Mouse (Mus musculus): ENCODE measurements around the gene Gpam.

Gpam gene

DNA sequence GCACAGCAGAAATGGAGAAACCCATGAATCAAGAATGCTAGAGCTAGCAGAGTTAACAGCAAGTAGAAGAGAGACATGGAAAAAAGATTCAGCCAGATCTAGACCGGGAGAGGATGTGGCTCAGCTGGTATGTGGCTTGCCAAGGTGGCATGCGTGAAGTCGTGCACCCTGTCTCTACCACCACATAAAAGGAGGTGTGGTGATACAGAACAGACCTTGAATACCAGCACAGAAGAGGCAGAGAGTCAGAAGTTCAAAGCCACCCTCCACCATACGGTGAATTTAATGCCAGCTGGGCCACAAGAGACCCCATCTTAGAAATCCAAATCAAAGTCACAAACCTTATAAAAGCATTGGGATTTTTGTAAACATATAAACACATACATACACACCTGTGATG lies 25.4 kb downstream of the Gpam start:
- DNase-seq (ENCODE audit: low spot score in 2 of 2): no peak

GRCm38 (mm10) chr19:55100227-55101140 lies 26.6 kb downstream of the Gpam start:
- no peak for DNase-seq (ENCODE audit: low spot score in 2 of 2)

GRCm38 (mm10) chr19:55099184-55100160 lies 27.6 kb downstream of the Gpam start:
- DNase-seq (ENCODE audit: low spot score in 2 of 2): peak; percentile 79 to 91

DNA sequence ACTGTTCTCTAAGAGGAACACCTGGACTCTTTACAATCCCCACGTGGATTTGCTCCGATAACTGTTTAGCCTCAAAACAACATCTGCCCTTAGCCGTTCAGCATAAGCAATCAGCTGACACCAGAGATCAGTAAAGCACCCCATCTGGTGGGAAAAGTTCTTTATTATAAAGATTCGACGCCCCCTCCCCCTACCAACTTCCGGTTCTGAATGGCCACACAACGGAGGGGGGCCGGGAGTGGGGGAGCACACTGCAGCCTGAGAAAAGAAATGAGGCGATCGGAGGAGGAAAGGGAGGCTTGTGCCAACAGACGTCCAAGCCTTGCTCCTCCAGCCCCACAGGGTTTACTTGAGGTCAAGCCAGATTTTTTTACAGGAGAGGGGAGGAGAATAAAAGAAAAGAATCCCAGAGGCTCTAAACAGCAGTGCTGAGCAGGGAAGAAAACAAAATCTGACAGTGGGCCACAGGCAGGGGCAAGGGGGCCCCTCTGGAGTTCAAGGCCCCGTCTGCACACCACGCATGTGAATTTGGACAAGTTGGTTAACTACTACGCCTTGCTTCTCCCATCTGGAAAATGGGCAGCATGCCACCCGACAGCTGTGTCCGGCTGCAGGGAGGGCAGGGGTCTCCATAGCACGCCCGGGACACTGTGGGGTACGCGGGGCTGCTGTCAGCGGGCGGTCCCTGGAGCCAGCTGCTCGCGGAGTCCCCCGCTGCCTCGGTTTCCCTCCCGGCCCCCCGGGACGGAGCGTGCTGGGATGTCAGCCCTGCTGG lies 28.4 kb downstream of the Gpam start:
- DNase-seq (ENCODE audit: low spot score in 2 of 2): peak in 1 of 2 experiments; percentile 23

- DNase-seq (ENCODE audit: low spot score in 2 of 2): no peak
Observed at GRCm38 (mm10) chr19:55097396-55097967, 29.6 kb downstream of the Gpam start.

DNA sequence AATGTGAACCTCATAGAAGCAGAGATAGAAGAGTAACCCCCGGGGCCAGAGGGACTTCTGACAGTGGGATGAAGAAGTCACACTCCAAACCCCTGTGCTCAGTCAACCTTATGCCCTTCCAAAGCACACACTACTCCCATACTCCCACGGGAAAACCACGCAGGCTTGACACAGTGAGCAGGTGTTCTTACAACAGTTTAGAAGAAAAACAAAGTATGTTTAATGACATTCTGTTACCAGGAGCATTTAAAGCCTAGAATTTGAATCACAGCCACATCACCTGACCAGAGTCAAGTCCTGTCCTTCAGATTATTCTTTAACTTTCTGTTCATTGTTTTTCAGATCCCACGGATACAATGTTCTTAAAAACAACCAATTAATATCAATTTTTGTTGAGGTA lies 30.4 kb downstream of the Gpam start:
- no peak for DNase-seq (ENCODE audit: low spot score in 2 of 2)

DNA sequence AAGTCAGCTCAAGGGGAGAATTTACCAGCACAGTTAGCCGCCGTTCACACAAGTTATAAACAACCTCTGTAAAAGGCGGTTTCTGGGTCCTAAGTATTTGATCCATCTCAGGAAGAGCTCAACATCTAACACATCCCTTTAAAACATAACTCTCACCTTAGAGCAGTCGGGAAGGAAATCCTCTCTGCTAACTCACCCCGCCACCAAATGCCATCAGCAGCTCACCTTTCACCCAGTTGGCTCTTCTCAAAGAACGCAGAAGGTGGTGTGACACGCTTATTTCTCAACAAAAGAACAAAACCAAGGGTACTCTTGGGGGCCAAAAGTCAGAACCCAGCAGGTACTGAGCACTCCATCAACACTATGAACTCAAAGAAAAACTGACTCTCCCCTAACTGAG lies 31.5 kb downstream of the Gpam start:
- no peak for DNase-seq (ENCODE audit: low spot score in 2 of 2)

DNA sequence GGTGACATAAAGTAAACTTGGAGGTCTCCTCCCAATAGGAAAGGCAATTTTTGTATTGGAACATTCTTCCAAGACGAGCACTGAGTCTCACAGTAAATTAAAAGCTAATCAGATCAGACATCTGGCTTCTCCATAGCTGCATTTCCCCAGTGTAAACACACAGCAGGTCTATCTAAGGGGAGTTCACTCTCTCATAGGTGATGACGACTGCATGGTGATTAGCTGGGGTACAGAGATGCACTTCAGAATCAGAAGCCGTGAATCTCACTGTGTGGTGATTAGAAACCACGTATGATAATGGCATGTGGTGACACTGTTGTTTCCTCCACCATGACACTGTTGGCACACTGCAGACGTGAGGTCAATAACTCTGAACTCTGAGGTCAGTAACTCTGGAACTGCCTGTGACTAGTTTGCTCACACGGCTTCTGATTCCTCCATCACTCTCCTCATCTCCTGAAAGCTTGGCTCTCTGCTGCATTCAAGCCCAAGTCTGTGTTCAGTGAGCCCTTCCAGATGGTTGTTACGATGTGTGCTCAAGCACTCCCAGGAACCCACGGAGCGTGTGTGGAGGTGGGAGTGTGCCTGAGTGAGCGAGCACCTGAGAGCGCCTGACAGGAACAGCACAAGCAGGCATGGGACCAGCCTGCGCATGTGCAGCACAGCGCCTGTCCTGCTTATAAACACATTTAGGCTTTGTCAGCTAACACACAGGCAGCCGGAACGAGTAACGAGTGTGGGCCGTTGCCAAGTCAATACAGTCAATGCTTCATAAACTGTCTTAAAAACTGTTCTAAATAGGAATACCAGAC lies 35.2 kb downstream of the Gpam start:
- no peak for DNase-seq (ENCODE audit: low spot score in 2 of 2)

DNA sequence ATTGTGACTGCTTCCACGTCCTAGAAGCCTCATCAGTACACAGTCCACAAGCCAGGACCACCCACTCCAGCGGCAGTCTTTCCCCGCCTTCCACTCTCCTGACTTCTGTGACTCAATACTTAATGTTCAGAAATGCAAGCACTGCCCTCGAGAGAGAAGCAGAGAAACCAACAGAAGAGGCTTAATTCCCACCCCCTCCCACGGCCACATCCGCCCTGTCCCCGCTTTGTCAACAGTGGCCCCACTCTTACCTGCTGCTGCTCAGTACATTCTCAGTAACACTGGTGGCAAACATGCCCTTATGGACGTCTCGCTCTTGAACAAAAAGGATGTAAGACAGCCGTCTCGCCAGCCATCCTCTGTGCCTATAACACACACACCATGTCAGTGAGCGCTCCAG lies 36.2 kb downstream of the Gpam start:
- DNase-seq (ENCODE audit: low spot score in 2 of 2): no peak

DNA sequence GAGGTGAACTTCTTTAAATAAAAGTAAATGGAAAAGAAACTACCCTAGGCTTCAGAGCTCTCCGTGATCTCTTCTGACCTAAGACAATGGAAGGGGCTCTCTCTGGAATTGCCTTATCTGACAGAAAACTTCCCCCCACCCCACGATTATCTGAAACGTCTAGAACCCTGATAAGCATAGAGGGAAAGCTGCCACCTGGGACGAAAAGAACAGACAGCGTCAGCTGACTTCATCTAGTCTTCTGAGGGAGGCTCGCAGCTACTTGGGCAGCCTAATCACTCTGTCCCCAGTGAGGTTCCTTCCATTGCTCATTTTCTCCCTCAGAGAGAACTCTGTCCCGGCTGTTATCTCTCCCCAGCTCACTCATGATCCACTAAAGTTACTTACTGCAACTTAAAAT lies 36.9 kb downstream of the Gpam start:
- DNase-seq (ENCODE audit: low spot score in 2 of 2): no peak

DNA sequence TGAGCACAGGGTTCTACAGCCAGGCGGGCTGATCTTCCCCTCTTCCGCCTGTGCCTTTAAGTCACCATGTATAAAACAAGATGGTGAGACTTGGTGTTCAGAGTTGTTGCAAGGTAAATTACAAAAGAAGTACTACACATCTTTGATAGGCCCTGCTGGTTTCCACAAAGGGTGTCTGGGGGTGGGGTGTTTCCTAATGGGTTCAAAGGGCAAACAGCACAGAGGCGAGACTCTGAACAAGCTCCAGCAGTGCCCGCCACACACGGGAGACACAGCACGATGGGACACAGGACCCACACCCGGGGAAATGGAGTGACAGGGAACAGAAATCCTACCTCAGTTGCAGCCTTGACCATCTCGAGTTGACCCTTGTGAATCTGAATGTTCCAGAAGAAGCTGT lies 39.3 kb downstream of the Gpam start:
- no peak for DNase-seq (ENCODE audit: low spot score in 2 of 2)

DNA sequence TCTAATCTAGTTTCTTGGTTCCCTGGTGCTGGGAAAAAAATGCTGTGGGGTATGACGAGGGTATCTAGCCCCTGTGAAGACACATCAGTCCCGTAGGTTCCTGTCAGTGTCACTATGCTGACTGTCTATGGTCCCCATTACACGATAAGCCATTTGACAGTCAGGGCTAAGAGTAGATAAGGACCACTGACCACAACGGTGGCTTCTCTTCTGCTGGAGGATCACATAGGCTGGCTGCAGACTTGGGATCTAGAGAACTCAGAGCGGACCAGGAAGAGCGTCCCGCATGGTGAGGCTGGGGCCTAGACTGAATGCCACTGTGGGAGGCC lies 41.2 kb downstream of the Gpam start:
- no peak for DNase-seq (ENCODE audit: low spot score in 2 of 2)

DNA sequence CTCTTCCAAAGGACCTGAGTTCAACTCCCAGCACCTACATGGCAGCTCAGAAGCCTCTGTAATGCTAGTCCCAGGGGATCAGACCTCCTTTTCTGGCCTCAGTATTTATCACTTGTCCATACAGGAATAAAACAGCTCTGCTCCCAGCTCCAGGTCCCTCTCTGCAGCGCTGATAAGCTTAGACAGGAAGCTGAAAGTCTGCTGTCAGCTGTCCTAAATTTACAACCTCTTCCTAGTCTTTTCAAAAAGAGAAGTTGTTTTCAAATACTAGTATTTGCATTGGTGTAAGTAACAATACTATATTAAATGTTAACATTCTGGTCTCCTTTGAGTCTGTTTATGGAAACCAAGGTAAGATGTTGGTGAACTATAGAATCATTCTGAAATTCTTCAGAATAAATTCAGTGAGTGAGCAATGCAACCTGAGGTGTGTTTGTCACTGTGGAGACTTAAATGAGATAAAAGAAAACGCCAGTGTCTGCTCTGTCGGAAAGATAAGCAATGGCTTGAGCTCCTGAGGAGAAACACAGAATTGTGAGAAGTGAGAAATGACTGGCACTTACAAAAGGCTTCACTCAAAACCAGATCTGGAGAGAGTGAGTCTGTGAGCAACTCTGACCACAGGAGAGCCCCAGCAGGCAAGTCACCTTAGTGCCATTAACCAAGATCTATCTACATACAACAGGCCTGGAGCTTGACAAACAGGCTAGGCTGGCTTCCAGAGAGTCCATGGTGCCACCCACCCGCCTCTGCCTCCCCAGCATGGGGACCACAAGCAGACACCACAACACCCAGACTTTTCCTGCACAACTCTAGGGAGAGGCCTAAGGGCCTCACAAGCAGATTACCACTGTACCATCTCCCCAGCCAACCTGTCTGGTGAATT lies 41.8 kb downstream of the Gpam start:
- no peak for DNase-seq (ENCODE audit: low spot score in 2 of 2)

- no peak for DNase-seq (ENCODE audit: low spot score in 2 of 2)
Observed at GRCm38 (mm10) chr19:55076822-55077221, 50.2 kb downstream of the Gpam start.

DNA sequence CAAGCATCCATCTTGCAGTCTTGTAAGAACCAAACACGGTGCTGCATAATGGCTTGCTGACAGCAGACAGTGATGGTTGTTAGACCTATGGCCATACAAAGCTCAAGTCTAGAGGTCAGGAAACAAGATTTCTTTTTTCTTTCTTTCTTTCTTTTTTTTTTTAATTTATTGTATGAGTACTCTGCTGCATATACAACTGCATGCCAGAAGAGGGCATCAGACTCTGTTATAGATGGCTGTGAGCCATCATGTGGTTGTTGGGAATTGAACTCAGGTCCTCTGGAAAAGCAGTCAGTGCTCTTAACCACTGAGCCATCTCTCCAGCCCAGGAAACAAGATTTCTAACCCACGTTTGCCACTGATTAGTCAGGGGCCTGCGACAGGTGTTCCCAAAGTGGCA lies 54.0 kb downstream of the Gpam start:
- no peak for DNase-seq (ENCODE audit: low spot score in 2 of 2)

DNA sequence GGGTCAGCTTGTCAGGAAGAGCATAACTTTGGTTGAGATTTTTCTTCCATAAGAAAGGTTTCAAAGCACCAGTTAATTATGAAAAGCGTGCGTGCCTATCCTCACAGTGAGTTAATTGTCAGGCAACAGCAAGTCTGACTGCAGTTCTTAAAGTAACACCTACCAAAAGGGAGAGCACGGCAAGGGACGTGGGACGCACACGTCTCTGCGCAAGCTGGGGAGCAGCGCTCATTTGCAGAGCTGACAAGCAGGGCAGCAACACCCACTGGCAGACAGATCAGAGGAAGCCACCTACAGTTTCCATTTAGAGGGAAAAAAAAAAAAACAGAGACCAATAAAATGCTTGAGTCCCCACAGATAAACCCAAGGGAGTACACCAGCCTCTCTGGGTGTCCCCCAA lies 58.0 kb downstream of the Gpam start:
- no peak for DNase-seq (ENCODE audit: low spot score in 2 of 2)

DNA sequence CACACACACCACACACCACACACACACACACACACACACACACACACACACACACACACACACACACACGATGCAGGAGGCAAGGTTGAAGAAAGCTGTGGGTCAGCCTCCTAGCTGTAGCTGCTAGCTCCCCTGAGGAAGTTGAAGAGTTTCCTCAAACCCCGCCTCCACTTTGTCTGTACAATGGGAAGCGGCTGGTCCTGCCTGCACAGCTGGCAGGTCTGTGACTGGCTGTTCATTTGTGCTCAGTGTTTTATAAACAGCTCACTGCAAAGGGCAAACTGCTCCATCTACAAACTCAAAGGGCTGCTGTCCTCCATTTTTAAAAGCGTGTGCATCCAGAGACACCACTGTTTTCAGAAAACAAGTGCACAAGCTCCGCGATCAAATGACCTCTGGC lies 63.8 kb downstream of the Gpam start:
- DNase-seq (ENCODE audit: low spot score in 2 of 2): no peak

- DNase-seq (ENCODE audit: low spot score in 2 of 2): no peak
Observed at GRCm38 (mm10) chr19:55062501-55062900, 64.5 kb downstream of the Gpam start.

- DNase-seq (ENCODE audit: low spot score in 2 of 2): no peak
Observed at GRCm38 (mm10) chr19:55061951-55062350, 65.1 kb downstream of the Gpam start.

- no peak for DNase-seq (ENCODE audit: low spot score in 2 of 2)
Observed at GRCm38 (mm10) chr19:55061447-55061901, 65.6 kb downstream of the Gpam start.
